Mouse (Mus musculus): ENCODE data around the gene Frmd4a. TPM values are rescaled to one million over a fixed set of nuclear protein-coding genes. Genes with fewer than 3 reads are reported as not detected.

Gene Frmd4a
- total RNA-seq, 4 experiments from 2014 or later: 16.0 to 23.6 (median 21.8) TPM

DNA sequence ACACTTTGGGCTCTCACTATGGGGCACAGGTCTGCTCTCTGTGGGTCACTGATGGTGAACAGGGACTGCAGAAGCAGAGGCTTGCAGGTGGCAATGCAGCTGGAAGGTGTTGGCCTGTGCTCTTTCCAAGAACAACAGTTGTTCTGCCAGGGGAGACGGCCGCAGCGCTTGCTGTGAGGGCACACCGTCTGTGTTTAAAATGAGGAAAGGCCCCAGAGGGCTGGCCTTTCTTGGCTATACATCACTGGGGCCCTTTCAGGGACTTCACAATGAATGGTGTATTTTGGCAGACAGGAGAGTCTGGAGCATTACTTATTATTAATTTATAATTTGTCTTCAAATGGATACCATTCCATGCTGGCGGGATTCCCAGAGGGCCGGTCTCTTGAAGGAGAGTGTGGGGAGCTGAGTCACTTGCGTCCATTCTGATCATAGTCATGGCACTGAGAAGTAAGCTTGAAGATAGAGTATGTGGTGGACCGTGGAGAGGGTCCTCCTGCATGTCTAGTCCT is 268.9 kb downstream of the Frmd4a start:
- no peak for DNase-seq (ENCODE audit: low spot score)

DNA sequence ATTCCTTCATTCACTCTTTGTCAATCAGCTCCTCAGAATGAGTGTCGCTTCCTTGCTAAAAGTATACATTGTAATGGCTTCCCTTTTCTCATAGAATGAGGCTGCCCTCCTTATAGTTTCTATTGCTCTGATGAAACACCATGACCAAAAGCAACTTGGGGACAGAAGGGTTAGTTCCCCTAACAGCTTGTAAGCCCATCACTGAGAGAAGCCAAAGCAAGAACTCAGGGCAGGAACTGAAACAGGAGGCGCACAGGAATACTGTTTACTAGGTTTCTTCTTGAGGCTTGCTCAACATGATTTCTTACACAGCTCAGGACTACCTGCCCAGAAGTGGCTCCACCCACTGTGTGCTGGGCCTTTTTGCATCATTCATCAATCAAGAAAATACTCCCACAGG is 273.0 kb downstream of the Frmd4a start:
- no peak for DNase-seq (ENCODE audit: low spot score)

DNA sequence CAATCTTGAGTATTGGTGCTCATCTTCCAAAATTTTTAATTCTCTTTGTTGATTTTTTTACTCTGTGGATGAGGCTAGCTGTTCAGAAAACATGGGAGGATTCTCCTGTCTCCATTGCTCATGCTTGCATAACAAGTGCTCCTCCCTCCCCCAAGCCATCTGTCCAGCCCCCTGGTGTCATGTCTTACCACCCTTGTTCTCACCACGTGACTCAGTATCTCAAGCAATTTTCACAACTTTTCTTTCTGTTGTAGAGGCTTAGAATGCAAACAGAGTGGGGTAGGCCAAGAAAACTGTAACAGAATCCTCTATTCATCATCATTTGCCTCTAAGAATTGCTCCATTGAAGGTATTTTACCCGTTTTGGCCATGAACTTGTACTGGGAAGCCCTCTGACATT is 273.6 kb downstream of the Frmd4a start:
- DNase-seq (ENCODE audit: low spot score): no peak

DNA sequence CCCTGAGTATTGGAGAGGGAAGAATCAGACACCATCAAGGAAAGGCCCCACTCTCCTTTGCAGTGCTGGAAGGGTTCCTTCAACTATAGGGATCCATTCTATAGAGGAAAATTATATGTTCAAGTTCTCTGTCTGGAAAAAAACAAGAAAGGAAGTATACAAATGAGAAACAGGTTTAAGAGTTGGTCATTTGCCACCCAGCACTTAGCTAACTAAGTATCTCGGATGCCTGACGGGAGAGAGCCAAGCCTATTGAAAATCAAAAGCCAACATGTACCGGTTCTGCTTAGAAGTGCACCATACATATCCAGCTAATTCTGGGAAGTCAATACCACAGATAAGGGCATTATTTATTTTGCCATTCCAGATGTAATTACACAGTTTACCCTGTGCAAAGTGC is 274.2 kb downstream of the Frmd4a start:
- no peak for DNase-seq (ENCODE audit: low spot score)

DNA sequence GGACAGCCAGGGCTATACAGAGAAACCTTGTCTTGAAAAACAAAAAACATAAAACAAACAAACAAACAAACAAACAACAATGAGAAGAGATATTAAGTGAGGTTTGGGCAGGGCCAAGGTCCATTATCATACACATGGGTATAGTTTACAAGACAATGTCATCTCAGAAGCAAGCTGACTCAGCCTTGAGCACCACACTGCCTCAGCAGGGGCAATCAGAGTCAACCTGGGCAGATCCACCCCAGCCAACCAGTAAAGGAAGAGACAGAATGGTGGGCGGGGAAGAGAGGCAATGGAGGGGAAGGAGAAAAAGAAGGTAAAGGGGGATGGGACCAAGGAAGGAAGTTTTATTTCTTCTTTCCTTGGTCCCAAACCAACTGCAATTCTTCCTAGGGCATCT is 276.2 kb downstream of the Frmd4a start:
- no peak for DNase-seq (ENCODE audit: low spot score)

DNA sequence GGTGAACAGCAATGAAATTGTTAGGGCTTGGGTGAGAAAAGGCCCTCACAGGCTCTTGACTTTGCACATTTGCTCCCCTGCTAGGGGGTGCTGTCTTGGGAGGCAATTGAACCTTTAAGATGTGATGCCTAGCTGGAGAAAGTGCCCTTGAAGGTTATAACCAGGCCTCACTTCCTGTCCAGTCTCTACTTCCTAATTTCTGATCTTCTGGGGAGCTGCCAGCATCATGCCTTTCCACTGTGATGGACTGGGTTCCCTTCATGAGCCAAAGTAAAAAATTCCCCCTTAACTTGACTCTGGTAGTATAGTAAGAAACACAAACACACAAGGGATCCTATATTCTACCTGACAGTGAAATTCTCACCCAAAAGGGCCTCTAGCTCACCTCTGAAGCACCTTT is 278.1 kb downstream of the Frmd4a start:
- no peak for DNase-seq (ENCODE audit: low spot score)

DNA sequence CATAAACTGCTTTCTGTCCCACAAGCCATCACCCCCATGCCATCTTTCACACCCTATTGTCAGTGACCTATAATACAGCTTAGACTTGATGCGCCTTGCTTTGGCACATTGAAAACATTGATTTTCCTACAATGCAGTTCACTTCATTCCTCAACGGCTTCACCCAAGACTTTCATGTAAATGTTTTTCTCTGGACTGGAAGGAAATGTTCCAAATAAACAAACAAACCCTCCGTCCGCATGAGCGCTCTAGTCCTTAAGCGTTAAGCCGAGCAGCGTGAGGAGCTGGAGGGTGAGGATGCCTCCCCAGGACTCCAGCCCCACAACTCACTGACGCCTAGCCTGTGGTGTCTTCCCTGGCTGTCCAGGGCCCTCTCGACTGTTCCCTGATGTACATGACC is 279.4 kb downstream of the Frmd4a start:
- no peak for DNase-seq (ENCODE audit: low spot score)

DNA sequence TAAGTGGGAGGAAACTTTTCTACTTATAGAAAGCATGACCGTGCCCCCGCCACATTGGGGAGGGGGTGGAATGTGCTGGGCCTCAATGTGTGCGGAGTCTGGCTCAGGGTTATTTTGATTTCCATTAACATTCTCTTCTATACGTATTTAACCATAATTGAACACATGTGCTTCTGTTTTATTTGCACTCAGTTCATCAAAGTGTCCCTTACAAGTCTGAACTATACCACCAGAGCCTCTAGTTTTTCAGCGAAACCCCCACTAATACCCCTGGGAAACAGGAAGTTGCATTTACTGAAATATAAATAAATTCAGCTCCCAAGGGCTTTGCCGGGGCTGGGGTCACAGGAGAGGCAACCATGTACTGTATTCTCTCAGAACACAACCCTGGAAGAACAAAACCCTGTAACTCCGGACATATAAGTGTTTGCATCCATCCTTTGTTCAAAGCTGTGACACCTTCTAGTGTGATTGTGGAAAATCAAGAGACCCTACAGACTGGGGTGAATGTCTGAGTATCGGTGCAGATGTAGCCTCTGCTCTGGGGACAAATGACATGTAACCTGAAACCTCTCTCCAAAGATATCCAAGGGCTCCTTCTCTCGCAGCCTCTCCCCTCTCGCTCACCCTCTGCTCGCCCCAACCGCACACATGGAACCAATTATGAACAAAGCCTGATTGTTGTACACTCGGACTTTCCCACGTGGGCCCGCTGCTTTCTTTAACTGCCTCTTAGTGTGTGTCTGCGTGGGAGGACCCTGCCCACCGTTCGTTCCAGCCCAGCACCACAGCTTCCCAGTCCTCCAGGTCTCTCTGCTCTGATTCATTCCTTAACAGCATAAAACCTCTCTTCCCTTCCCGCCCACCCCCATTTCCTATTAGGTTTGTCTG is 281.1 kb downstream of the Frmd4a start:
- DNase-seq (ENCODE audit: low spot score): no peak

DNA sequence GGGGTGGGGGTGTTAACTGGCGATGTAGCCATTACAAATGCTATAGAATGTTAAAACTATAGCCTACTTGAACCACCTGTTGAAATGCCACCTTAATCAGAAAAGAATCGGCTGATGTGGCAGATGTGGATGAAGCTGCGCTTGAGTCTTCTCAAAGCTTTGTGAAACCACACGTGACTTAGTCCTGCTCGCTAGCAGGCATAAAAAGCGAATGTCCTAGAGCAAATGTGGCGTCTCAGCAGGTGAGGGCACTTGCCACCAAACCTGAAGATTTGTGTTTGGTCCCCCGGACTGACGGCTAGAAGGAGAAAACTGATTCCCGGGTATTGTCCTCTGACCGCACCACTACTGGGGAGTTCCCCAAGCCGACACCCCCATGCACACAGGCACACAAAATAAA is 282.1 kb downstream of the Frmd4a start:
- DNase-seq (ENCODE audit: low spot score): no peak

DNA sequence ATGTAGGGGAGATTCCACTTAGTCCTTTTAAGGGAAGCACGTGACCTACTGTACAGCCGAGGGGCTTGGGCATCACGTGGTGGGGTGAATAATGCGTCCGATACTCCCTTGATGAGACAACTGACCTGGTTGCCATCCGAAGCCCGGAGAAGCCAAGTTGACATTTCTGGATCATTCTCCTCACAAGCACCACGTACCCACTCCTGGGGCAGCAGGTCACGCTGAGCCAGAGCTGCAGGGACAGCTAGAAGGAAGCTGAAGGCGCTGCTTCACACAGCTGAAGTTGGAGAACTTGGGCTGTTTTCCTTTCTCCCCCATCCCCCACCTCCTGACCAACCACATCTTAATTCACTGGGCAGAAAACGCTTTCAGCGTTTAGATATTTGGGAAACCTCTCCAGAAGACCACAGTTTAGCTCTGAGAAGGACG is 282.9 kb downstream of the Frmd4a start:
- no peak for DNase-seq (ENCODE audit: low spot score)

DNA sequence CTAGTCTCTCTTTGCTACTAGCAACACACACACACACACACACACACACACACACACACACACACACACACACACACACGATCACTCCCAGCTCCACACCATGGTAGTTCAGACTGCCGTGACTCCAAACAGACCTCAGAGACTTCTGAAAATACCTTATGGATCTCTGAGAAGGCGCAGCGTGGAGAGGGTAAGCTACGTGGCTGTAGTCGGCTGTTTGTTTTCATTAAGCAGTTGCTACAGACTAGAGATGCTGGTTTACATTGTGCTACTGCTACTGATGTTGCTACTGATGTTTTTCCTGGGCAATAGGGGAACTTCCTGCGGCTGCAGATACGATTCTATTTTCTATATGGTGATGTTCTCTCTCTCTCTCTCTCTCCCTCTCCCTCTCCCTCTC is 283.3 kb downstream of the Frmd4a start:
- DNase-seq (ENCODE audit: low spot score): no peak

DNA sequence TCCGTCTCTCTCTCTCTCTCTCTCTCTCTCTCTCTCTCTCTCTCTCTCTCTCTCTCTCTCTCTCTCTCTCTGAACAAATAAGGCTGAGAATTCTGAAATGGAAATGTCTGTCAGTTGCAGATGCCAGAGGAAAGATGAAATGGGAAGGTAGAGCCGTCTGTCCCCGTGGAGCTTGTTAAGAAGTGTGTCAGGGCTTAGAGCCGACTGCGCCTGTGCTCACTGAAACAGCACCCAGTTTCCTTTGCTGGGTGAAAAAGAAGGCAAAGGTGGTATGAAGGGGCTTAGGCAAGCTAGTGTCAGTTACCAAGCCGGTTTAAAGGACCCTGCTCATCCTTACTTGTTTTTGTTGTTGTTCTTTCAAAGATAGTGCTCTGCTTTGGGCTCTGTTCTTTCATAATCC is 283.7 kb downstream of the Frmd4a start:
- no peak for DNase-seq (ENCODE audit: low spot score)

DNA sequence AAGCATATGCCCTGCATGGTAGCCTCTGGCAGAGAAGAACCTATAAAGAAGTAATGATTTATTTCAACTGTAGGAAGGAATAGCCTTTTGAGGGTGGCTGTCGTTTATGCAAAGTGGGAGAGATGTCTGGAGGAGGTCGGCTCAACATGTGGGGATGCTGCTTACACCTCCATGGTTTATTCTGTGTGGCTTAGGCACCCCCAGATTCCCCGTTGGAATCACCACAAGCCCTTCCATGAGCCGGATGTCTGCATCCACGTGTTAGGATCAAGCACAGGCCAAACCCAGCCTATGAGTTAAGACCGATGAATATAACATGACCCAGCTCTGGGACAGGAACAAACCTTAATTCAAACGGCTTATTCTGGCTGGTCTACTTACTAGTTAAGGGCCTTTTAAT is 284.2 kb downstream of the Frmd4a start:
- DNase-seq (ENCODE audit: low spot score): no peak

DNA sequence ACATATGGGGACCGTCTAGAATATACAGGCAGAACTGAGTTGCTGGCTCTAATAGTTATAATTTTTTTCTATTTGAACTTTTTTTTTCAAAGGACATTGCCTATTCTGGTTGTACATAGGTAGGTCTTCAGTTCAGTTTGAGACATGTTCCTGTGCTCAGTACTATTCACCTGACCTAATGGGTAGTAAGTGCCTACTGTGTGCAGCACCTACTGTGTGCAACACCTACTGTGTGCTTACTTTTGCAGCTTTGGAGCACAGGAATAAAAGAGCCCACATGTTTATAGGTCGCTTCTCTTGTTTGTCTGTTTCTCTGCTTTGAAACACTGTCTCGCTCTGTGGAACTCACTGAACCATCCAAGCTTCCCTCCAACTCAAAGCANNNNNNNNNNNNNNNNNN is 284.6 kb downstream of the Frmd4a start:
- no peak for DNase-seq (ENCODE audit: low spot score)

DNA sequence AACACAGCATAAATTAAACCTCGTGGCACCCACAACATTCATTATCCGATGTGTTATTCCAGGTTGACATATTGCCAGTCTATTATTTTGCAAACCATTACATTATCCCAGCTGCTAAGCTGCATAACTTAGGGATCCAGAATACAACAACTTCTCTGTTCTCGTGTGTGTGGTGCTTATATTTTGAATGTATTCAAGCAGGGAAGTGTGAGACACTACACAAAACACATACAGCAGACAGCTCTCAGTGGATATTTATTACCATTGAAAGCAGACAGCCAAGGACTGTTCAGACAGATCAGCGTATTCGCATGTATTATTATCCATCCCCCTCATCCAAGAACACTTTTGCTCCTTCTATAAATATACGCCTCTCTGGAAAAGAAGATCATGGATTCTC is 289.6 kb downstream of the Frmd4a start:
- no peak for DNase-seq (ENCODE audit: low spot score)

DNA sequence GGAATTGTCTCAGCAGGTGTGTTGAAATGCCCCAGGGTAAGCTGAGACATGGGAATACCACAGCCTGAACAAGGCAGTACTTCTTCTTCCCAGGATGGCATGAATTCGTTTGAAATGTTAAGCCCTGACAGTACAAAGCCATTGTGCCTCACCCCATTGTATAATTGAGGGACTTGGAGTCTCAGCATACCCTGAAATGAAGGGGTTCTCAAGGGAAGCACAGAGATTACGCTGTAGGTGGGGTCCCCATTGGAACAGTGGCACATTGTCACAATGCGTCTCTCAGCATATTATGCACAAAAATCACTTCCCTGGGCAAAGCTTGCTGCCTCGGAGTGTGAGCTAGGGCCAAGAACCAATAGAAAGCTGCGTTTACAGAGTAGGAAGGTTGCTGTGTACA is 297.0 kb downstream of the Frmd4a start:
- no peak for DNase-seq (ENCODE audit: low spot score)

DNA sequence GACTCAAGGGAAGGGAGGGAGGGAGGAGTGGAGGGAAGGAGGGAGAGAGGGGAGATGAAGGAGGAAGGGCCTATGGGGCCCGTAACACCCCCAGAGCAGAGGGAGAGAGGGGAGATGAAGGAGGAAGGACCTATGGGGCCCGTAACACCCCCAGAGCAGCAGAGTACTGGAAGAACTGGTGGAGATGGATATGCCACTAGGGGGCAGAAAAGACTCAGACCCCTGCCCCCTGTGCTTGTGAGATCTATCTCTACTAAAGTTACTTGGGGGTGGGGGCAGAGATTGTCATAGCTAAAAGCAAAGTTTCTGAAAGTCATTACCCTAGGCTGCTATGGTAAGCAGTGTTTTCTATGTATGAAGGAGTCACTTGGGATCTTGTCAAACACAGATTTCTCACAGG is 299.1 kb downstream of the Frmd4a start:
- no peak for DNase-seq (ENCODE audit: low spot score)

DNA sequence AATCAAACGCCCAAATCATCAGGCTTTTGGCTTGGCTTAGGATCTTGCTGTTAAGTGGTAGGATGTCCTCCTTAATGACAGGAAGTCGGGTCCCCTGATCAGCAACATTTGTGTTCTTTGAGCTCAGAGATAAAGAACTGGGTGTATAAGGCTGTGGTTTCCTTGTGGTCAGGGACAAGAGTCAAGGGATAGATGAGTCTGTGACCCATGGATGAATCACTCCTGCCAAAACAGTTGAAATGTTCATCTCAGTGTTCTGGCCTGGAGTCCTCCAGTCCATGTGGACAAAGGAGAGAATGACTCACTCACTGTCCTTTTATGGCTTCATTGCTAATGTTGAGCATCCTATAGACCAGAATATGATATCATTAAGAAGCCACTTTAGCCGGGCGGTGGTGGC is 300.6 kb downstream of the Frmd4a start:
- no peak for DNase-seq (ENCODE audit: low spot score)

DNA sequence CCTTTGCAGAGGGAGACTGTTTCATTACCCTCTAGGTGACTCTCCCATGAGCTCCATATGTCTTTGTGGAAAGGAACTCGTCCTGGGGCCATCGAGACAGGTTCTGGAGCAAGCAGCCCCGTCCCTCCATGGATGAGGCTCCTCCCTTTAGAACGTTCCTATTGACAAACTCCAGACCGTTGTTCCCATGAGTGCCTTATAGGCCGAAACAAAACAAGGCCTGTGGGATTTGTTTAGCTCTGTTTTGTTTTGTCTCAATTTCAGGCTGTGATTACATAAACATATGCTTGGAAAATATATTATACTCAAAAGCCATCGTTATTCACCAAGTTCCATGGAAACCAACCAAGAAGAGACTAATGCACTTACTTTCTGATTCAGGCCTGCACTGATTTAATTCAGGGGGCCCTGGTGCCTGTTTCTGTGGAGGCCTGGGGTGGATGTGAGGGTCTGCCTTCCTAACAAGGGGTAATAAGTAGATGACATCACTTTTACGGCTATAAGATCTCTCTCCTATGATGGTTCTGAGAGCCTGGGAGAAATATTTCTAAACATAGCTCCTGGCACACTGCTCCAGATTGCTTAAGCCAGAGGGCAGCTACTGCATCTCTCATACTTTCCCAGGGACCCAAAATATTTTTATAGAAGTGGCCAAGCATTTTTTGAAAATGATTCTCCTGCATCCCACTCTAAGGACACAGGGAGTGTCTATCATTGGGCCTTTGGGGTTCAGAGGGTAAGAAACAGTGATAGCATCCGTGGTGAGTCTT is 308.9 kb downstream of the Frmd4a start:
- no peak for DNase-seq (ENCODE audit: low spot score)

DNA sequence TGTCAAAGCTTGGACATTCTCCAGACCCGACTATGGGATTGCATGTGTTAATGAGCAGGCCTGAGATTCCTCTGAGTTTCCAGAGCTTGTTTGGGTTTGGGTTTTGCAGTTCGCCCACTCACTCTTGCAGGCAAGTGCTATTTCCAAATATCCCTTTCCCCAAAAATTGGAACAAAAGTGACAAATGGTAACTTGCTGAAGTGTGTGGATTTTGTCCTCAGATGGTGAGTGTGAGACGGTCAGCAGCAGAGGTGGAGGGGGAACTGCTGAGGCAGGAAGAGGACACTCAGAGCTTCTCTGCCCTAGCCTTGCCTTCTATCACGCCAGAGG is 309.5 kb downstream of the Frmd4a start:
- DNase-seq (ENCODE audit: low spot score): no peak

DNA sequence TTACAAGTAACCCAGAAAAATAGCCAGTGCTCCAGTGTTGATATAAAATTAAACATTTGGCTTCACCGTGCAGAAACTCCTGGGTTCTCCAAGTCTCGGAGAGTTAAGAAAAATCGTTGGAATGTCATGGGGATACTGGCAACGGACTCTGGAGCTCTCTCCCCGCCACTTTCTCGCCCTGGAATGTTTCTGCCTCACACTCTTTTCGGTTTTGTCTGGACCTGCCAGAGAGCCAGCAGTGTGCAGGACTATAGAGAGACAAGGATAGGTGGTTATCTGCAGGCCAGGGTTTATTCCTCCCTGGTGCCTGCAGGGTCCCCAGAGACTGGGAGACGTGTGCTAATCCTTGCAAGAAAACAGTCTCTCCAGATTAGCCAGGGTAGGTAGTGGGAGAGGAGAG is 314.9 kb downstream of the Frmd4a start:
- no peak for DNase-seq (ENCODE audit: low spot score)

DNA sequence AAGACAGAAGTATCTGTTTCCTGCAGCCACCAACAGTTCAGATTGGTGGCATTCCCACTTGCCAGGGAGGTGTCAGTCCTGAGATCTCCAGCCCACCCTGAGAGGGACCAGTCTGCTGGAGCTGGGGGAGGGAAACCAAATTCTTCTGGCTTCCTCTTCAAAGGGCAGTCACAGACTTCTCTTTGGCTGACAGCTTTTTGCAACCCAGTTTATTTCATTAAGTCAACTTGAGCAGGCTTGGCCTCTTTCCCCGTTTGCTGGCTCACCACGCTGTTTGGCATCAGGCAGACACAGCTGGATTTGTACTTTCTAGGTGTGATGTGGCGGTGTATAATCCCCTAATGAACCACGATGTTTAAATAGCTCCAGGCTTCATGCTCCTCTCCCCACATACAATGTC is 316.7 kb downstream of the Frmd4a start:
- DNase-seq (ENCODE audit: low spot score): peak; percentile 40

DNA sequence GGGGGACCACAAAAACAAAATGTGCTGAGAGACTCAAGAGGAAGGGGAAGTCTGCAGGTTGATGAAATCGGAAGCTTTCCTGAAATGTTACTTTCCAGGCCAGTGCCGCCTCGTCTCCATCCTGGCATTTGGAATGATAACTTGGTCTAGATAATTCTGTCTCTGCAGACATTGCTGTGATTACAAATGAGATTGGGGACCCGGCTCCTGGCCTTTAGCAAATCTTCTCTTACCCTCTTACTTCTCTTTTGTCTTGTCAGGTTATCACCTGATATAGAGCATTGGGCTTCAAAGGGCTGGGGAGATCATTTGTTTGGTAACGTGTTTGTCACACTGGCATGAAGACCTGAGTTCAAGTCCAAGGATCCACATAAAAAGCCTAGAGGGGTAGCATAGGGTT is 317.4 kb downstream of the Frmd4a start:
- no peak for DNase-seq (ENCODE audit: low spot score)
